Mouse (Mus musculus) heart, embryonic 16.5 days (tissue): ENCODE results near the gene Tlx1. TPM values are rescaled to one million over a fixed set of nuclear protein-coding genes. Genes with fewer than 3 reads are reported as not detected.

Source experiments
- ATAC-seq: fragments of 200-750 bp; cut with Nextera tagmentation; replicated peaks from 2 replicates; pipeline ENCODE4 v1.8.0; 2017; ENCODE audit warnings: moderate number of reproducible peaks; ENCODE audit not compliant: insufficient read depth, low FRiP score; ENCODE audit errors: extremely low read depth
- H3K27ac ChIP-seq: fragments of 300-500 bp; sonication (generic); 2 replicates; pipeline ENCODE4 v1.5.1; 2014; ENCODE audit warnings: mild to moderate bottlenecking, low read length, control low read depth, moderate library complexity
- H3K27me3 ChIP-seq: fragments of 300-500 bp; sonication (generic); 2 replicates; pipeline ENCODE4 v1.6.1; 2014; ENCODE audit warnings: low read length, mixed read lengths; ENCODE audit not compliant: control insufficient read depth, insufficient read depth
- H3K36me3 ChIP-seq: fragments of 300-500 bp; sonication (generic); 2 replicates; pipeline ENCODE4 v1.6.1; 2014; ENCODE audit not compliant: control insufficient read depth, insufficient read depth
- H3K4me1 ChIP-seq: fragments of 300-500 bp; sonication (generic); 2 replicates; pipeline ENCODE4 v1.6.1; 2014; ENCODE audit warnings: low read length, mixed read lengths; ENCODE audit not compliant: control insufficient read depth, insufficient read depth
- H3K4me2 ChIP-seq: fragments of 300-500 bp; sonication (generic); 2 replicates; pipeline ENCODE4 v1.6.1; 2014; ENCODE audit warnings: low read depth, mild to moderate bottlenecking, control low read depth, low read length
- H3K4me3 ChIP-seq: fragments of 300-500 bp; sonication (generic); 2 replicates; pipeline ENCODE4 v1.5.1; 2014; ENCODE audit warnings: mild to moderate bottlenecking, control low read depth, low read length
- H3K9ac ChIP-seq: fragments of 300-500 bp; sonication (generic); 2 replicates; pipeline ENCODE4 v1.6.1; 2014; ENCODE audit warnings: low read length, control low read depth
- H3K9me3 ChIP-seq: fragments of 300-500 bp; sonication (generic); replicated peaks from 2 replicates; pipeline ENCODE4 v1.6.1; 2016; ENCODE audit warnings: low read length; ENCODE audit not compliant: control insufficient read depth
- WGBS: fragments of 180-500 bp; shearing (Covaris S2); extraction: QIAGEN DNeasy Blood & Tissue Kit; methylation state at CpG from one replicate; pipeline ENCODE4 v1.1.7; 2014; 5-methylcytosine and 5-hydroxymethylcytosine counted together
- polyA plus RNA-seq: library from polyadenylated mRNA; unstranded; fragments of >200 nt; fragmentation: Nextera tagmentation; extraction: Ambion mirVana; gene quantifications from 2 replicates; pipeline ENCODE4 v1.2.1, GENCODE M21; 2015

Gene Tlx1
- polyA plus RNA-seq, 1 experiment from 2014 or later, result 0.28 TPM

- H3K4me2 ChIP-seq, result no peak overlapping the region
- H3K4me1 ChIP-seq, result peaks cover 4% of the 10 kb centered on the region; the same call in 1 of the 2 replicates
- H3K36me3 ChIP-seq, result no peaks in the 10 kb centered on the region
- H3K9ac ChIP-seq, result no peak overlapping the region
- H3K9me3 ChIP-seq, result no peaks in the 10 kb centered on the region
- H3K4me3 ChIP-seq, result no peak overlapping the region
- WGBS, result 38% methylated on average over 7 of the region's 7 CpGs
- no peak for ATAC-seq
- H3K27ac ChIP-seq, result no peak overlapping the region
- peaks cover 93% of the 10 kb centered on the region for H3K27me3 ChIP-seq
Observed at GRCm38 (mm10) chr19:45162181-45162580, 11.7 kb downstream of the Tlx1 start.

GRCm38 (mm10) chr19:45162871-45163270 lies 12.4 kb downstream of the Tlx1 start:
- H3K36me3 ChIP-seq, result no peaks in the 10 kb centered on the region
- peaks cover 93% of the 10 kb centered on the region for H3K27me3 ChIP-seq
- H3K9ac ChIP-seq, result no peak overlapping the region
- ATAC-seq, result no peak
- 6% methylated on average over 12 of the region's 12 CpGs for WGBS
- H3K4me1 ChIP-seq, result peaks cover 4% of the 10 kb centered on the region; the same call in 1 of the 2 replicates
- no peaks in the 10 kb centered on the region for H3K9me3 ChIP-seq
- H3K4me2 ChIP-seq, result no peak overlapping the region
- H3K27ac ChIP-seq, result no peak overlapping the region
- H3K4me3 ChIP-seq, result no peak overlapping the region

GRCm38 (mm10) chr19:45170451-45170850 lies 20.0 kb downstream of the Tlx1 start:
- ATAC-seq, result no peak
- no peak overlapping the region for H3K4me2 ChIP-seq
- 69% methylated on average over 7 of the region's 7 CpGs for WGBS
- no peaks in the 10 kb centered on the region for H3K4me1 ChIP-seq
- H3K9ac ChIP-seq, result no peak overlapping the region
- H3K27me3 ChIP-seq, result peaks cover 23% of the 10 kb centered on the region
- no peaks in the 10 kb centered on the region for H3K36me3 ChIP-seq
- H3K9me3 ChIP-seq, result peaks cover 6% of the 10 kb centered on the region; the same call in 1 of the 2 replicates
- H3K4me3 ChIP-seq, result no peak overlapping the region
- H3K27ac ChIP-seq, result no peak overlapping the region

- no peak for ATAC-seq
- H3K9ac ChIP-seq, result no peak overlapping the region
- H3K36me3 ChIP-seq, result no peaks in the 10 kb centered on the region
- 58% methylated on average over 7 of the region's 7 CpGs for WGBS
- no peak overlapping the region for H3K27ac ChIP-seq
- no peak overlapping the region for H3K4me2 ChIP-seq
- H3K9me3 ChIP-seq, result peaks cover 6% of the 10 kb centered on the region; the same call in 1 of the 2 replicates
- no peak overlapping the region for H3K4me3 ChIP-seq
- peaks cover 4% of the 10 kb centered on the region; the same call in 1 of the 2 replicates for H3K4me1 ChIP-seq
- H3K27me3 ChIP-seq, result no peaks in the 10 kb centered on the region; the same call in 1 of the 2 replicates
Observed at GRCm38 (mm10) chr19:45174803-45175202, 24.3 kb downstream of the Tlx1 start.

- Histone ChIP-seq H3K36me3 (no peaks in the 10 kb centered on the region), H3K4me1 (peaks cover 4% of the 10 kb centered on the region; the same call in 1 of the 2 replicates), H3K9ac (no peak overlapping the region), H3K4me2 (no peak overlapping the region), H3K27ac (no peak overlapping the region), H3K4me3 (no peak overlapping the region), H3K9me3 (peaks cover 6% of the 10 kb centered on the region; the same call in 1 of the 2 replicates), H3K27me3 (no peaks in the 10 kb centered on the region; the same call in 1 of the 2 replicates)
- no peak for ATAC-seq
- 62% methylated on average over 8 of the region's 8 CpGs for WGBS
Observed at GRCm38 (mm10) chr19:45176269-45176668, 25.8 kb downstream of the Tlx1 start.

GRCm38 (mm10) chr19:45177004-45177737 lies 26.7 kb downstream of the Tlx1 start:
- H3K4me2 ChIP-seq, result peak overlapping the region; percentile 44
- no peak overlapping the region for H3K27ac ChIP-seq
- H3K9ac ChIP-seq, result no peak overlapping the region
- ATAC-seq, result peak; percentile 58
- peaks cover 6% of the 10 kb centered on the region; the same call in 1 of the 2 replicates for H3K9me3 ChIP-seq
- no peaks in the 10 kb centered on the region for H3K36me3 ChIP-seq
- peaks cover 4% of the 10 kb centered on the region; the same call in 1 of the 2 replicates for H3K4me1 ChIP-seq
- 17% methylated on average over 26 of the region's 26 CpGs for WGBS
- H3K4me3 ChIP-seq, result no peak overlapping the region
- no peaks in the 10 kb centered on the region; the same call in 1 of the 2 replicates for H3K27me3 ChIP-seq

GRCm38 (mm10) chr19:45179451-45179850 lies 29.0 kb downstream of the Tlx1 start:
- Histone ChIP-seq H3K9me3 (no peaks in the 10 kb centered on the region), H3K27ac (no peak overlapping the region), H3K4me3 (no peak overlapping the region), H3K36me3 (no peaks in the 10 kb centered on the region), H3K27me3 (no peaks in the 10 kb centered on the region), H3K9ac (no peak overlapping the region), H3K4me2 (no peak overlapping the region), H3K4me1 (peaks cover 4% of the 10 kb centered on the region; the same call in 1 of the 2 replicates)
- no peak for ATAC-seq
- 74% methylated on average over 4 of the region's 4 CpGs for WGBS

- Histone ChIP-seq H3K36me3 (no peaks in the 10 kb centered on the region), H3K4me1 (peaks cover 4% of the 10 kb centered on the region; the same call in 1 of the 2 replicates), H3K9me3 (no peaks in the 10 kb centered on the region), H3K27me3 (no peaks in the 10 kb centered on the region), H3K4me3 (no peak overlapping the region), H3K9ac (no peak overlapping the region), H3K4me2 (no peak overlapping the region), H3K27ac (no peak overlapping the region)
- no peak for ATAC-seq
- WGBS, result 75% methylated on average over 5 of the region's 5 CpGs
Observed at GRCm38 (mm10) chr19:45180447-45180846, 30.0 kb downstream of the Tlx1 start.

GRCm38 (mm10) chr19:45194651-45195050 lies 44.2 kb downstream of the Tlx1 start:
- no peaks in the 10 kb centered on the region for H3K36me3 ChIP-seq

More at GRCm38 (mm10) chr19:45194651-45195050, 44.2 kb downstream of the Tlx1 start:
- H3K27me3 ChIP-seq, result no peaks in the 10 kb centered on the region
- no peak overlapping the region for H3K4me2 ChIP-seq
- no peak overlapping the region for H3K27ac ChIP-seq
- H3K4me1 ChIP-seq, result no peaks in the 10 kb centered on the region
- no peak overlapping the region for H3K4me3 ChIP-seq
- no peak overlapping the region for H3K9ac ChIP-seq
- peaks cover 8% of the 10 kb centered on the region for H3K9me3 ChIP-seq
- 41% methylated on average over 4 of the region's 4 CpGs for whole genome bisulfite sequencing
- ATAC-seq, result no peak
